12 mouse cellular contexts compared by ENCODE assay signal in the genomic region with DNA sequence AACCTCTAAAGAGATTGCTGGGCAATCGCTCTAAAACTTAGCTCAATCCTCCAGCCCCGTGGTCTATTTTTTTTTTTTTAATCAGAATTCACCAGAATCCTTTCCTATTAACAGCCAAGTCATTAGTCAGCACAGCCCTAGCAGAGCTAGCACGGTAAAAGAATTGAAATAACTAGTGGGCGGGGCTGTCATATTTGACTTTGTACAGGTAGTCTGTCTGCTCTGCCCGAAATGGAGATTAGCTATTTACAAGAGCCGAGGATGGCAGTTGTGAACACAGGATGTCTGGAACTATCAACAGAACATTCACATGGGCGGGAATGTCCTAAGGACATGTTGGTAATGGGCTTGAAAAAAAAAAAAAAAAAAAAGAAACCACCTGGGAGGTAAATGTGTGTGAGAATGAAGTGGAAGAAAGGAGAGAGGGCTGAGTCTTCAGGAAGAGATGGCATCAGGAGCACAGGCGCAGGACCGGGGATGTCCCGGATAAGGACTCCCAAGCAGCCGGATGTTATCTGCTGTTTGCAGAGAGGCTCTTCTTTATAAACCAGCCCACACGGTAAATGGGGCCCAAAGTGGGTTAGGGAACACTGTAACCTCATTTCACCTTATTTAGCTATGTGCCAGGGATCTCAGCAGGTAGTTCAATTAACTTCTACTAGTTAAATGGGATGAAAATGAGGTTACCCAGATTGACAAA.
DNase-seq lines count a peak whose midpoint lies in the region; ATAC-seq and TF ChIP-seq lines count a peak whose summit lies in the region.
"Had no signal": no experiment of that assay in that cellular context is flagged by ENCODE, and none has a peak within 500 bp of the region (broad histone marks: within the 10 kb centered on the region; RNA-seq: fewer than 3 reads in every experiment).

No protein-coding gene starts in this region.

- H3K9ac ChIP-seq in hindbrain, embryonic 13.5 days: no peak overlapping the region
- H3K9ac ChIP-seq in ES-E14 (ENCODE audit: insufficient read depth, low read depth, low read length, poor library complexity, severe bottlenecking): no peak overlapping the region
- H3K9ac ChIP-seq in embryonic facial prominence, embryonic 15.5 days: no peak overlapping the region
- H3K9ac ChIP-seq in liver, adult 2 months (ENCODE audit: low read depth, low read length): no peak overlapping the region
- H3K9ac ChIP-seq: forebrain, postnatal 0 days had no signal

- no peaks in the 10 kb centered on the region for H3K79me2 ChIP-seq in liver, adult 2 months (ENCODE audit: control insufficient read depth, insufficient read depth, low read length)

- TF ChIP-seq CTCF in liver, adult 2 months (IDR thresholded peaks at IDR 0.05; ENCODE audit: low read depth, low read length): no peak

- DNase-seq in hindbrain, embryonic 10.5 days (ENCODE audit: low spot score): no peak
- no peak for DNase-seq in ES-E14 (ENCODE audit: low read depth, low spot score)
- DNase-seq in liver, adult 2 months (ENCODE audit: extremely low read depth, low read depth, low spot score): no peak
- DNase-seq in retina, postnatal 1 day: no peak
- no peak for DNase-seq in adrenal gland, postnatal 10 days
- DNase-seq: forebrain, postnatal 0 days; lung, adult 2 months; right cerebral cortex, adult 18-20 months; thymus, adult 2 months had no signal

- H3K36me3 ChIP-seq in hindbrain, embryonic 13.5 days: no peaks in the 10 kb centered on the region
- no peaks in the 10 kb centered on the region for H3K36me3 ChIP-seq in hindbrain, embryonic 10.5 days
- no peaks in the 10 kb centered on the region for H3K36me3 ChIP-seq in ES-E14 (ENCODE audit: control insufficient read depth, insufficient read depth, low read length, poor library complexity, severe bottlenecking)
- H3K36me3 ChIP-seq in embryonic facial prominence, embryonic 15.5 days: no peaks in the 10 kb centered on the region
- H3K36me3 ChIP-seq in liver, adult 2 months (ENCODE audit: control insufficient read depth, insufficient read depth, low read length): no peaks in the 10 kb centered on the region

- 0 out of 2 replicates have a peak overlapping the region, but pooled peaks have one; percentile 10 for H3K4me2 ChIP-seq in hindbrain, embryonic 13.5 days
- H3K4me2 ChIP-seq in embryonic facial prominence, embryonic 15.5 days (replicated peaks): peak overlapping the region; percentile 38

- no peak for ATAC-seq in hindbrain, embryonic 13.5 days (ENCODE audit: low FRiP score)
- no peak for ATAC-seq in embryonic facial prominence, embryonic 15.5 days (ENCODE audit: insufficient number of reproducible peaks, low FRiP score, low TSS enrichment, low read depth)
- ATAC-seq in inflammation-experienced regulatory T-cells, adult 6 months: no peak
- ATAC-seq: forebrain, postnatal 0 days had no signal

- H3K4me1 ChIP-seq in hindbrain, embryonic 13.5 days (replicated peaks): peaks cover 7% of the 10 kb centered on the region
- H3K4me1 ChIP-seq in hindbrain, embryonic 10.5 days (replicated peaks): no peaks in the 10 kb centered on the region
- H3K4me1 ChIP-seq in ES-E14 (ENCODE audit: control insufficient read depth in 2 of 2, insufficient read depth in 2 of 2, low read length in 2 of 2, poor library complexity in 1 of 2): peaks cover 0 to 4% of the 10 kb centered on the region in 2 experiments; a peak in 1 of 4 replicates
- 0 out of 2 replicates have a peak, but pooled peaks cover 7% of the 10 kb centered on the region for H3K4me1 ChIP-seq in embryonic facial prominence, embryonic 15.5 days
- no peaks in the 10 kb centered on the region for H3K4me1 ChIP-seq in liver, adult 2 months (ENCODE audit: control insufficient read depth, insufficient read depth, low read length)

- 0 out of 2 replicates have a peak, but pooled peaks cover 5% of the 10 kb centered on the region for H3K27me3 ChIP-seq in hindbrain, embryonic 13.5 days
- no peaks in the 10 kb centered on the region for H3K27me3 ChIP-seq in hindbrain, embryonic 10.5 days (ENCODE audit: insufficient read depth, poor library complexity, severe bottlenecking)
- H3K27me3 ChIP-seq in embryonic facial prominence, embryonic 15.5 days: no peaks in the 10 kb centered on the region
- H3K27me3 ChIP-seq in liver, adult 2 months (ENCODE audit: control insufficient read depth, insufficient read depth, low read length): no peaks in the 10 kb centered on the region

- peak overlapping the region; percentile 37 for H3K27ac ChIP-seq in hindbrain, embryonic 13.5 days
- no peak overlapping the region for H3K27ac ChIP-seq in hindbrain, embryonic 10.5 days
- H3K27ac ChIP-seq in ES-E14 (ENCODE audit: insufficient read depth, low read depth, low read length, poor library complexity, severe bottlenecking): no peak overlapping the region
- no peak overlapping the region for H3K27ac ChIP-seq in embryonic facial prominence, embryonic 15.5 days (replicated peaks)
- 0 out of 2 replicates have a peak overlapping the region, but pooled peaks have one; percentile 4 for H3K27ac ChIP-seq in liver, adult 2 months (replicated peaks; ENCODE audit: insufficient read depth, low read depth, low read length)

- no peaks in the 10 kb centered on the region for H3K9me3 ChIP-seq in hindbrain, embryonic 13.5 days
- no peaks in the 10 kb centered on the region for H3K9me3 ChIP-seq in hindbrain, embryonic 10.5 days
- H3K9me3 ChIP-seq in ES-E14 (ENCODE audit: control insufficient read depth, insufficient read depth, low read depth, low read length): no peaks in the 10 kb centered on the region
- no peaks in the 10 kb centered on the region for H3K9me3 ChIP-seq in embryonic facial prominence, embryonic 15.5 days (replicated peaks)

- in situ Hi-C loops in ES-E14 (cut with MboI; ENCODE audit: low sequenced_read_pairs in 2 of 2, unreplicated experiment in 2 of 2): no loop called here

- 71% methylated on average over 12 of the region's 12 CpGs for WGBS in hindbrain, embryonic 13.5 days
- 73% methylated on average over 12 of the region's 12 CpGs for WGBS in hindbrain, embryonic 10.5 days
- 46% methylated on average over 12 of the region's 12 CpGs for WGBS in embryonic facial prominence, embryonic 15.5 days
- 43% methylated on average over 12 of the region's 12 CpGs for WGBS in liver, adult 2 months

- TF ChIP-seq POLR2A in liver, adult 2 months (IDR thresholded peaks at IDR 0.05; ENCODE audit: extremely low read depth, insufficient read depth, low read length): no peak

- H3K4me3 ChIP-seq in hindbrain, embryonic 13.5 days: no peak overlapping the region
- no peak overlapping the region for H3K4me3 ChIP-seq in hindbrain, embryonic 10.5 days
- no peak overlapping the region for H3K4me3 ChIP-seq in ES-E14 (ENCODE audit: insufficient read depth in 1 of 2, low read depth in 1 of 2, low read length in 2 of 2, poor library complexity in 1 of 2, severe bottlenecking in 1 of 2)
- H3K4me3 ChIP-seq in embryonic facial prominence, embryonic 15.5 days (replicated peaks): peak overlapping the region; percentile 5; the same call in 1 of the 2 replicates
- H3K4me3 ChIP-seq in liver, adult 2 months (ENCODE audit: insufficient read depth, low read depth, low read length): no peak overlapping the region

TF ChIP-seq in ES-E14, 5 proteins besides CTCF, POLR2A, EP300 and RAD21:
- no peak for TF ChIP-seq MAFK (IDR thresholded peaks at IDR 0.05; ENCODE audit: insufficient read depth, low read depth, low read length)
- no peak for TF ChIP-seq ZC3H11A (IDR thresholded peaks at IDR 0.05; ENCODE audit: borderline replicate concordance, low read depth, low read length)
- no peak for TF ChIP-seq CHD2 (IDR thresholded peaks at IDR 0.05; ENCODE audit: low read depth, low read length)
- TF ChIP-seq ZNF384 (IDR thresholded peaks at IDR 0.05; ENCODE audit: low read depth, low read length): peak; percentile 46
- no peak for TF ChIP-seq HCFC1 (IDR thresholded peaks at IDR 0.05; ENCODE audit: borderline replicate concordance, insufficient read depth, low read length)
TF ChIP-seq in ES-E14: peak in this region for 1.

Comparison
In these comparisons a context has a peak if more than half of its experiments do, and no peak if none do; other contexts are left out.
1. H3K27ac ChIP-seq: peak in hindbrain, embryonic 13.5 days (single experiment) and liver, adult 2 months (single experiment); none in hindbrain, embryonic 10.5 days (single experiment), ES-E14 (single experiment) and embryonic facial prominence, embryonic 15.5 days (single experiment).